Mouse (Mus musculus) midbrain, embryonic 14.5 days (tissue): ENCODE results near the gene Ltn1. TPM values are rescaled to one million over a fixed set of nuclear protein-coding genes. Genes with fewer than 3 reads are reported as not detected.

Experiments
- ATAC-seq: fragments of 200-750 bp; cut with Nextera tagmentation; 2 replicates; pipeline ENCODE4 v1.8.0; 2017; ENCODE audit warnings: moderate number of reproducible peaks, moderate library complexity; ENCODE audit not compliant: low FRiP score, low TSS enrichment
- DNase-seq: peaks from one replicate; pipeline ENCODE4 v3.0.0-alpha.2; 2015
- H3K27ac ChIP-seq: fragments of 300-500 bp; sonication (generic); replicated peaks from 2 replicates; pipeline ENCODE4 v1.5.1; 2014; ENCODE audit warnings: mild to moderate bottlenecking, low read depth, low read length, moderate library complexity
- H3K27me3 ChIP-seq: fragments of 300-500 bp; sonication (generic); 2 replicates; pipeline ENCODE4 v1.6.1; 2014; ENCODE audit warnings: low read length, control low read depth, mixed read lengths; ENCODE audit not compliant: control insufficient read depth, insufficient read depth
- H3K36me3 ChIP-seq: fragments of 300-500 bp; sonication (generic); 2 replicates; pipeline ENCODE4 v1.6.1; 2014; ENCODE audit warnings: low read length, control low read depth; ENCODE audit not compliant: control insufficient read depth, insufficient read depth
- H3K4me1 ChIP-seq: fragments of 300-500 bp; sonication (generic); 2 replicates; pipeline ENCODE4 v1.6.1; 2014; ENCODE audit warnings: mild to moderate bottlenecking, antibody characterized with exemption, low read length, control low read depth; ENCODE audit not compliant: control insufficient read depth, insufficient read depth
- H3K4me2 ChIP-seq: fragments of 300-500 bp; sonication (generic); 2 replicates; pipeline ENCODE4 v1.6.1; 2014; ENCODE audit warnings: mild to moderate bottlenecking, low read length, moderate library complexity
- H3K4me3 ChIP-seq: fragments of 300-500 bp; sonication (generic); replicated peaks from 2 replicates; pipeline ENCODE4 v1.5.1; 2014; ENCODE audit warnings: low read depth, low read length
- H3K9ac ChIP-seq: fragments of 300-500 bp; sonication (generic); replicated peaks from 2 replicates; pipeline ENCODE4 v1.6.1; 2014; ENCODE audit warnings: mild to moderate bottlenecking, low read length, moderate library complexity
- H3K9me3 ChIP-seq: fragments of 300-500 bp; sonication (generic); 2 replicates; pipeline ENCODE4 v1.6.1; 2016; ENCODE audit warnings: low read length, control low read depth, mixed read lengths; ENCODE audit not compliant: control insufficient read depth
- WGBS: fragments of 180-500 bp; shearing (Covaris S2); extraction: QIAGEN DNeasy Blood & Tissue Kit; methylation state at CpG from one replicate; pipeline ENCODE4 v1.1.7; 2014; 5-methylcytosine and 5-hydroxymethylcytosine counted together
- polyA plus RNA-seq: library from polyadenylated mRNA; unstranded; fragments of >200 nt; fragmentation: Nextera tagmentation; extraction: Ambion mirVana; gene quantifications from 2 replicates; pipeline ENCODE4 v1.2.1, GENCODE M21; 2014

Ltn1 gene
- polyA plus RNA-seq, 1 experiment from 2014 or later: 35.7 TPM

DNA sequence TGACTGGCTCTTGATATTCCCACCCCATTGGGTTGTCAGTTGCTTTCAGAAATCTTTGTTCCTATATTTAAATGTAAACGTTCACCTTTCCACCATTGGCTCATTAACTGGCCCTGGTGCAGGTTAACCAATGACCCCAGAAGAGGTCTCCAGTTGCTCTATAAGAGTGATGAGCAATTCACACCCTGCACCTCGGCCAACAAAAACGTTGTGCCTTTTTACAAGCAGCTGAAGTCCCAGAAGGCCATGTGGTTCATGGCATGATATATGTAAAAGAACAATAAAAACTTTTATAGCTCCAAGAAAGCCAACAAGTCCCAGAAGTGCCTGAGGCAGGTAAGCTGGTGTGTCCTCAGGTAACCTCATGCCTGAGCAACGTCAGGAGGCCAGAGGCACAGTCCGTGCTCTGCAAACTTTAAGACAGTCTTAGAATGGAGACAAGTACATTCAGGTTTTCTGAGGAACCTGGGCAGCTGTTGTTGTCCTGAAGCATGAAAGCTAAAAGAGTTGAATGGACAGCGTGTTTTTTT, 91.3 kb downstream of the Ltn1 start:
- H3K36me3 ChIP-seq: no peaks in the 10 kb centered on the region
- no peak overlapping the region for H3K4me3 ChIP-seq
- WGBS: 89% methylated on average over 6 of the region's 6 CpGs
- no peaks in the 10 kb centered on the region for H3K9me3 ChIP-seq
- H3K4me2 ChIP-seq: no peak overlapping the region
- no peak overlapping the region for H3K27ac ChIP-seq
- no peak for DNase-seq
- no peak overlapping the region for H3K9ac ChIP-seq
- ATAC-seq: no peak
- no peaks in the 10 kb centered on the region for H3K4me1 ChIP-seq
- H3K27me3 ChIP-seq: no peaks in the 10 kb centered on the region

DNA sequence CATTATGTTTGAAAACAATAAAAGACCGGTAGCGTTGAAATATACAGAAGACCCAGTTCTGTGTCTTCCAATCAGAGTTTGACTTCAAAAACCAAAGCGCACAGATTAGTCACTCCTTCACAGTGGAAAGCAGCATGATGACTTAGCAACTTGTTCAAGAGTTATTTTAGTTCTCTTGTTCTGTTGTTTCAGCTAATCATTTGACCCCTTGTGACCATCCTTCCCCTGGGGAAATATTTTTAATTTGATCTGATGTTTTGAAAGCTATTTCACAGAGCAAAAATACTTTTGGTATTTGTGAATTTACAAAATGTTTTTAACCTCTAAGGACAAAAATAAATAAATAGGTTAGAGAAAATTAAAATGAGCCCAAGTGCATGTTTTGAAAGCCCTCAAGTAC, 97.7 kb downstream of the Ltn1 start:
- H3K27me3 ChIP-seq: no peaks in the 10 kb centered on the region
- ATAC-seq: no peak
- no peak for DNase-seq
- H3K4me2 ChIP-seq: no peak overlapping the region
- WGBS: 95% methylated on average over 3 of the region's 3 CpGs
- H3K27ac ChIP-seq: no peak overlapping the region
- H3K4me3 ChIP-seq: no peak overlapping the region
- H3K36me3 ChIP-seq: no peaks in the 10 kb centered on the region
- H3K4me1 ChIP-seq: no peaks in the 10 kb centered on the region
- H3K9me3 ChIP-seq: no peaks in the 10 kb centered on the region
- no peak overlapping the region for H3K9ac ChIP-seq

DNA sequence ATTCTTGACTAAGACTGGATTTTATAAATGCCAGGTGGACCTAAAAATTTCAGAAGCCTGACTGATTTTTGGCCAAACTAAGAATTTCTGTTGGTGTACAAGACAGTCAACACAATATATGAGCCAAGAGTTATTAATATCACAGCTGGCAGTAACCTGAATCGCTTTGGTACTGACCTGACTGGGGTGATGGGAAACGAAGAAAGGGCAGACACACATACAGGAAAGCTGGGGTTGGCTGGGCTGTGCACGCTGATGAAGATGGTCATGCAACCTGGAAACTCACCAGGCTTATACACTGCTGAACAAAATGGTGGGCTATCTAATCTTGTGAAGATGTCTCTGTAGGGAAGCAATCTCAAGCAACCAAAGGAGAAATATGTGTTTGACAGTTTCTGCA, 102.4 kb downstream of the Ltn1 start:
- H3K27ac ChIP-seq: no peak overlapping the region
- H3K36me3 ChIP-seq: no peaks in the 10 kb centered on the region
- H3K27me3 ChIP-seq: no peaks in the 10 kb centered on the region
- DNase-seq: no peak
- no peaks in the 10 kb centered on the region for H3K9me3 ChIP-seq
- no peaks in the 10 kb centered on the region for H3K4me1 ChIP-seq
- no peak overlapping the region for H3K9ac ChIP-seq
- no peak overlapping the region for H3K4me2 ChIP-seq
- no peak overlapping the region for H3K4me3 ChIP-seq
- WGBS: 96% methylated on average over 3 of the region's 3 CpGs
- no peak for ATAC-seq

Other genes with a start within 250 kb of the Ltn1 start
- 18.7 and 19.5 TPM in 2 replicates for gene N6amt1, start 78.4 kb downstream of the Ltn1 start, polyA plus RNA-seq
- gene Rwdd2b, start 8.0 kb upstream of the Ltn1 start, polyA plus RNA-seq: 13.4 and 14.5 TPM in 2 replicates
- gene Usp16, start 22.1 kb upstream of the Ltn1 start, polyA plus RNA-seq: 50.2 and 62.8 TPM in 2 replicates
- gene Cct8, start 63.3 kb upstream of the Ltn1 start, polyA plus RNA-seq: 439 and 493 TPM in 2 replicates
- not detected in 2 replicates for gene Map3k7cl, start 120.7 kb upstream of the Ltn1 start, polyA plus RNA-seq